ENCODE assay signal across 14 mouse cellular contexts in genomic region chr2:156970253-156970652, GRCm38 (mm10). TPM values are rescaled to one million over a fixed set of nuclear protein-coding genes. Genes with fewer than 3 reads are reported as not detected.
DNase-seq lines count a peak whose midpoint lies in the region; TF ChIP-seq lines count a peak whose summit lies in the region.
"Had no signal": no experiment of that assay in that cellular context is flagged by ENCODE, and none has a peak within 500 bp of the region (broad histone marks: within the 10 kb centered on the region; RNA-seq: fewer than 3 reads in every experiment).

No protein-coding gene starts in this region.

- H3K4me2 ChIP-seq in myocyte (ENCODE audit: low read depth) = peak overlapping the region; percentile 5
- H3K4me2 ChIP-seq: heart, embryonic 11.5 days; hindbrain, embryonic 12.5 days had no signal

- no peaks in the 10 kb centered on the region for H3K79me2 ChIP-seq in myocyte (ENCODE audit: control insufficient read depth, insufficient read depth)

- H3K36me3 ChIP-seq in myocyte (ENCODE audit: control insufficient read depth, insufficient read depth) = peaks cover 3% of the 10 kb centered on the region
- H3K36me3 ChIP-seq: hindbrain, embryonic 12.5 days had no signal

- no peak overlapping the region for H3ac ChIP-seq in myocyte (ENCODE audit: control insufficient read depth, insufficient read length)

- no peak overlapping the region for H3K4me3 ChIP-seq in layer of hippocampus, adult 2 months
- no peak overlapping the region for H3K4me3 ChIP-seq in myocyte
- H3K4me3 ChIP-seq: hindbrain, embryonic 12.5 days; megakaryocyte, embryonic 14.5 days had no signal

- peak; percentile 14 for TF ChIP-seq POLR2A in myocyte (IDR thresholded peaks at IDR 0.05; ENCODE audit: insufficient read length, low read depth)

- TF ChIP-seq CTCF in layer of hippocampus, adult 2 months (conservative IDR thresholded peaks at IDR 0.05) = no peak

- H3K27ac ChIP-seq in layer of hippocampus, adult 2 months = peak overlapping the region; percentile 48; the same call in 1 of the 2 replicates
- H3K27ac ChIP-seq: hindbrain, embryonic 12.5 days had no signal

- H3K27me3 ChIP-seq in myocyte (ENCODE audit: control insufficient read depth, insufficient read depth, insufficient read length) = no peaks in the 10 kb centered on the region
- H3K27me3 ChIP-seq: hindbrain, embryonic 12.5 days; megakaryocyte, embryonic 14.5 days had no signal

- DNase-seq in gastrocnemius, adult 18-20 months (ENCODE audit: low spot score) = peak; percentile 22
- no peak for DNase-seq in gastrocnemius, adult 8-10 months (ENCODE audit: low spot score in 2 of 2)
- DNase-seq in layer of hippocampus, adult 2 months (ENCODE audit: low spot score in 2 of 2) = no peak
- DNase-seq in layer of hippocampus, postnatal 36 days = no peak
- DNase-seq in adrenal gland, postnatal 25 days = no peak
- no peak for DNase-seq in testis, postnatal 10 days (ENCODE audit: low spot score)
- no peak for DNase-seq in gastrocnemius, postnatal 10 days
- DNase-seq: cerebellum, adult 9-11 months; kidney, adult 8-10 months; layer of hippocampus, adult 9-11 months had no signal

TF ChIP-seq in myocyte, 11 proteins besides CTCF, POLR2A, EP300 and RAD21:
- TF ChIP-seq E2F4 (IDR thresholded peaks at IDR 0.05; ENCODE audit: insufficient read depth) (no peak), CEBPB (IDR thresholded peaks at IDR 0.05; ENCODE audit: insufficient read depth, poor library complexity, severe bottlenecking) (no peak), MAX (IDR thresholded peaks at IDR 0.05; ENCODE audit: low read depth) (no peak), TCF12 (IDR thresholded peaks at IDR 0.05; ENCODE audit: insufficient read depth, poor library complexity, severe bottlenecking) (peak; percentile 26), REST (IDR thresholded peaks at IDR 0.05; ENCODE audit: insufficient read depth, insufficient read length) (no peak), TCF3 (IDR thresholded peaks at IDR 0.05; ENCODE audit: insufficient read length, low read depth) (peak; percentile 11), SRF (IDR thresholded peaks at IDR 0.05; ENCODE audit: control insufficient read depth, insufficient read length, low read depth) (no peak), MYOD1 (IDR thresholded peaks at IDR 0.05; ENCODE audit: control insufficient read depth in 1 of 3, insufficient read length in 2 of 3, low read depth in 2 of 3) (peak; percentile 2 to 58 (median 43)), POLR2AphosphoS2 (IDR thresholded peaks at IDR 0.05; ENCODE audit: insufficient read length, low read depth) (no peak), MYOG (IDR thresholded peaks at IDR 0.05; ENCODE audit: control insufficient read depth in 1 of 3, insufficient read depth in 1 of 3, insufficient read length in 2 of 3, low read depth in 2 of 3) (peak in 2 of 3 experiments; percentile 38 to 51), USF1 (IDR thresholded peaks at IDR 0.05; ENCODE audit: low read depth) (no peak)

RNA-seq across cellular contexts. Expression of gene Ndrg3, which starts 21.6 kb away (rescaled TPM):
- 10 to 100 TPM; 34.0 to 34.1 TPM for total RNA-seq in gastrocnemius, adult 18-20 months (2021)
- 10 to 100 TPM; 29.0 to 35.6 (median 31.3) TPM for total RNA-seq in gastrocnemius, adult 8-10 months (2022)
- 100 to 1,000 TPM; 416 to 430 TPM for total RNA-seq in layer of hippocampus, adult 2 months (2021)
- total RNA-seq in layer of hippocampus, postnatal 36 days (2021) = 100 to 1,000 TPM; 415 to 419 TPM
- 34.0 TPM for polyA plus RNA-seq in myocyte (2012; fragmentation: generic; extraction: Trizol)
- total RNA-seq in adrenal gland, postnatal 25 days (2021) = 49.6 and 55.3 TPM in 2 replicates
- total RNA-seq in gastrocnemius, postnatal 10 days (2021) = 10 to 100 TPM; 22.5 to 26.1 TPM

RNA-seq across cellular contexts. Expression of gene Dsn1, which starts 36.7 kb away (rescaled TPM):
- total RNA-seq in gastrocnemius, adult 18-20 months (2021) = 1 to 10 TPM; 1.3 to 1.9 TPM
- 1 to 10 TPM; 2.2 to 2.5 (median 2.3) TPM for total RNA-seq in gastrocnemius, adult 8-10 months (2022)
- total RNA-seq in layer of hippocampus, adult 2 months (2021) = 1 to 10 TPM; 2.8 to 3.7 TPM
- total RNA-seq in layer of hippocampus, postnatal 36 days (2021) = 1 to 10 TPM; 3.3 to 5.5 TPM
- polyA plus RNA-seq in myocyte (2012; fragmentation: generic; extraction: Trizol) = 4.8 TPM
- total RNA-seq in adrenal gland, postnatal 25 days (2021) = 5.9 and 7.8 TPM in 2 replicates
- total RNA-seq in gastrocnemius, postnatal 10 days (2021) = 1 to 10 TPM; 5.3 to 6.0 TPM
